Mouse (Mus musculus) v-Abl transformed pro-B cells (cell line): ENCODE results near the gene Ppm1h.

Experiments used
- in situ Hi-C, 2 experiments: fragments of 400-800 bp; cut with MboI; formaldehyde crosslinking; loops; one replicate each; pipeline ENCODE4 v1.15.1; 2025; ENCODE audit not compliant: unreplicated experiment in 2 of 2

Gene Ppm1h

GRCm38 (mm10) chr10:122985515-122986319 lies 307.2 kb downstream of the Ppm1h start:
- in situ Hi-C loops = loop anchor here in 1 of 2 experiments (25.0 kb wide), 1 partner anchor 1623 kb away; the partner anchor contains the start of genes Gns and Tbc1d30

- in situ Hi-C loops = loop anchor here in 1 of 2 experiments (25.0 kb wide), 1 partner anchor 1624 kb away; the partner anchor contains the start of genes Gns and Tbc1d30
Observed at GRCm38 (mm10) chr10:122986320-122987225, 308.0 kb downstream of the Ppm1h start.

- in situ Hi-C loops = loop anchor here in 1 of 2 experiments (25.0 kb wide), 1 partner anchor 1625 kb away; the partner anchor contains the start of genes Gns and Tbc1d30
Observed at GRCm38 (mm10) chr10:122987671-122988128, 309.1 kb downstream of the Ppm1h start.

GRCm38 (mm10) chr10:122988372-122988771 lies 309.8 kb downstream of the Ppm1h start:
- in situ Hi-C loops = loop anchor here in 1 of 2 experiments (25.0 kb wide), 1 partner anchor 1626 kb away; the partner anchor contains the start of genes Gns and Tbc1d30

GRCm38 (mm10) chr10:122989916-122990315 lies 311.4 kb downstream of the Ppm1h start:
- in situ Hi-C loops = loop anchor here in 1 of 2 experiments (25.0 kb wide), 1 partner anchor 1628 kb away; the partner anchor contains the start of genes Gns and Tbc1d30

GRCm38 (mm10) chr10:122990606-122991005 lies 312.0 kb downstream of the Ppm1h start:
- in situ Hi-C loops = loop anchor here in 1 of 2 experiments (25.0 kb wide), 1 partner anchor 1628 kb away; the partner anchor contains the start of genes Gns and Tbc1d30

- in situ Hi-C loops = loop anchor here in 1 of 2 experiments (25.0 kb wide), 1 partner anchor 1629 kb away; the partner anchor contains the start of genes Gns and Tbc1d30
Observed at GRCm38 (mm10) chr10:122991053-122991452, 312.5 kb downstream of the Ppm1h start.

GRCm38 (mm10) chr10:122991648-122992047 lies 313.1 kb downstream of the Ppm1h start:
- in situ Hi-C loops = loop anchor here in 1 of 2 experiments (25.0 kb wide), 1 partner anchor 1629 kb away; the partner anchor contains the start of genes Gns and Tbc1d30

GRCm38 (mm10) chr10:122994402-122995107 lies 316.0 kb downstream of the Ppm1h start:
- in situ Hi-C loops = loop anchor here in 1 of 2 experiments (25.0 kb wide), 1 partner anchor 1632 kb away; the partner anchor contains the start of genes Gns and Tbc1d30
